Mouse (Mus musculus) c-Kit-positive CD71-positive TER-119-positive erythroid progenitor cells, embryonic 14.5 days (primary cell): ENCODE results near the gene Cyb5r4.
"Not testable (repeated sequence)": the region's sequence is repeated elsewhere in the genome, so short reads cannot be mapped to it uniquely, and the experiment has no call there.

Source experiments
- DNase-seq: peaks from one replicate; pipeline ENCODE4 v3.0.0-alpha.2; 2013; ENCODE audit warnings: low spot score

Cyb5r4 gene

DNA sequence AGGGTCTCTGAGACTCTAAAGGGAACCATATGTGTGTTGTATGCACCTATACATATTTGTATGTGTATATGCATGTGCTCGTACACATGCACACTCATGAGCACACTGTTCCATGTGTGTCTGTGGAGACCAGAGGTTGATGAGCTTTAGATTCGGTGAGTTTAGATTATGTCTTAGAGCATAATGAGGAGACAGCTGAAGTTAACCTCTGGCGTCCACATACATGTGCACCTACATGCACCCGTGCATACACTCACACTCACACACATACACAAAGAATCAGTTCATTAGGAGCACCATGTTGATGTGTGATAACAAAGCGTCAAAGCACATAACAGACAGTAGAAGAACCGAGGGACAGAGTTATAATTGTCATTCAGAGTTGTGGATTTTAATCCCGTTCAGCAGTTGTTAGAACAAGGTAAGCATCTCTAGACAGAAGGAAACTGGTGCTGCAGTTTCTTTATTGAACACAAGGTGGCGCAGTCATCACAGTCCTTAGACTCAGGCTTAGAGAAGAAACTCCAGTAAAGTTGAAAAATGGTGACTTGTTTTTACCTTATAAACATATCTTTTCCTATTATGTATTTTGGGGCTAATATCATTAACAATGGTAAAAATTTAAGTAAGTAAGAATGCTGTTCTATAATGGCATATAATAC lies 5.7 kb downstream of the Cyb5r4 start:
- peak; percentile 69 for DNase-seq

DNA sequence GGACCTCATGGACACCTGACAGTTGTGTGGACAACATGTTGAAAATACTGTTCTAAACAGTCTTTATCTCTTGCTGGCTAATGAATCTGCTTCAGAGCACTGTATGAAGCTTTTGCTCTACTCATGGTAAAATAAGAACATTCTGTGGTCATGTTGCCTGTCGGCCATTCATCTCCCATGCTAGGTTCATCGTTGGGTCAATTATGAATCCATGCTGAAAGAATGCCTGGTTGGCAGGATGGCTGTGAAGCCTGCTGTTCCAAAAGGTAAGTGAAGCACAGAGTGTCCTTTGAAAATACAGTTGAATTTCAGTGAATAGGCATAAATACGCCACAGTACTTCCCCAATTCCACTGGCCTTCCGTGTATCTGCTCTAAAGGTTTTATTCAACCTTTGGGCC lies 10.4 kb downstream of the Cyb5r4 start:
- no peak for DNase-seq

DNA sequence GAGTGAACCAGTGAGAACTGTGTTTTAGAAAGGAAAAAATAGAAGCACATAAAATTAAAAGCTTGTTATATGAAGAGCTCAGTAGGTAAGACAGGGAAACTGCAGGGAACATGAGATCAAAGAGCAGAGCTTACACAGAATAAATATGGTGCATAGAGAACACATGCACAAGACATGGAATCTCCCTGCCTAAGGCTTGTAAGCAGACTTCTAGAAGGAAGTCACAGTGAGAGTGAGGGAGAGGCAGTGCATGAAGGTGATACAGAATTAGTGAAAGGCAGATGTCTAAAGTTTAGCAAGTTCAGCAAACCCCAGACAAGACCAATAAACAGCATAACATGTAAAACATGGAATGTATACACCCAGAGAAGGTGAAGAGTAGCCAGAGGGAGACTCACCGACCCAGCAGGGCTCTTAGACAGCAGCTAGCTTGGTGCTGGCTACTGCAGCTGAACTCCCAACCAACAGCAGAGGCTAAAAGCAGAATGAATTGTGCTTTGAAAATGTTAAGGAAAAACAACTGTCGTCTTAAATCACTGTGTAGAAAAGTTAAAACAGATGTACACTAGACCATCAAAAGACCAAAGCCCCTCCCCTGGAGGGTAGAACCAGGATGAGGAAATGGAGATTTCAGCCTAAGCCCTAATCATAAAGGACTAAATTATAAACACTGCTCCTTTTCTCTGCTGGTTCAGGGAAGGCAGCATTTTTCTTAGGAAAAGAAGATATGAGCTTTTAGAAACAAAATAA lies 13.2 kb downstream of the Cyb5r4 start:
- DNase-seq = no peak

DNA sequence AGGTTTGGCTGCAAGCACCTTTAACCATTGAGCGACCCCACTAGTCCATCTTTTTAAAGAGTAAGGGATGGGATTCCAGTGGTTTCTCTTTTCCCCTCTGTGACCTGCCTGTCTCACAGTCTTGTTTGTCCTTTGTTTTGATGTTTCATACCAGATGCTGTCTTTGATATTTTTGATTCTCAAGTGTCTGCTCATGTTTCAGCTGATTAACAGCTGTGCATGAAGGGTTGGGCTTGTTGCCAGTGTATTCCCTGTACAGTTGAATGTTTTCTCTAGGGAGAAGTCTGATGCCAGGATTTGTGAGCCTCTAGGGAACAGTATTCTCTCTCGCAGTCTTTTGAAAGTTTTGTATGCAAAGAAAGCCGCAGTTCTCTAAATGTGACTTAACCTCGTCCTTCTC lies 27.6 kb downstream of the Cyb5r4 start:
- DNase-seq = no peak

DNA sequence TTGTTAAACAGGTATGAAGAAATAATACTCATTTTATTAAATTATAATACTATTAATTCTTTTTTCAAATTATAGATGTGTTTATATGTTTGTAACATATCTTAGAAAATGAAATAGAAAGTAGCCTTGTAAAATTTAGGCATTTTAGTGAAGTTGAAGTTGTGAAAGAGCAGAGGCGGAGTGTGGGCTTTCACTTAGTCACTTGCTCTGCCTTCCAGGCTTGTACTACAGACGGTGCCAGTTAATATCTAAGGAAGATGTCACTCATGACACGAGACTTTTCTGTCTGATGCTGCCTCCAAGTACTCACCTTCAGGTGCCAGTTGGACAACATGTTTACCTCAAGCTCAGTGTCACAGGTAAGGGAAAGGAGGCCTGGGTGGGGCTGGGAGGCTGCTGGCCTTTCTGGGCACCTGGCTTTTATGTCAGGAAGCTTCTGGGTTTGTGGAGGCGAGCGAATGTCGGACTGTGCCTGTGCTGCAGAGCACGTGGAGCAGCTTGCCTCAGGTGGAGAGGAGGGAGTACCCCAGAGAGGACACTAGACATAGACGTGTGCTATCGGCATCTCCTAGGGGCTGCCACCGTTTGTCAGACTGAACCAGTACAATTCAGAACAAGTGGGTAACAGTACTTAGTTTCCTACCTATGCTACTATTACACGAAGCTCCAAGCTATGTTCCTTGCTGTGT lies 33.9 kb downstream of the Cyb5r4 start:
- DNase-seq = no peak

DNA sequence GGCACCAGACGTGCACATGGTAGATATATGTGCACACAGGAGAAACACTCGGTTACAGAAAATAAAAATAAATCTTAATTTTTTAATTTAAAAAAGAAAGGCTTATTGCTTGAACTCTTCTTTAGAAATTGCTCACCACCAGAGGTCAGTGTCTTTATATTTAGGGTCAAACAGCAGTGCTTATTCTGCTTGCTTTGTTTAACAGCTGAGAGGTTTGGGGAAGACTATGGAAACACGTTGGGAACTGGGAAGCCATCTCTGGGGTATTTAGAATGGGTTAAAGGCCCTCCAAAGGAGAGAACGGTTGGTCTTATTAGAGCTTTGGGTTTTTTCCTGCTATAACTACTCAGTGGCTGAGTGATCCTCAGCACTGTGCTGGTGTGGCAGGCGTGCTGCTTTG lies 40.5 kb downstream of the Cyb5r4 start:
- no peak for DNase-seq

DNA sequence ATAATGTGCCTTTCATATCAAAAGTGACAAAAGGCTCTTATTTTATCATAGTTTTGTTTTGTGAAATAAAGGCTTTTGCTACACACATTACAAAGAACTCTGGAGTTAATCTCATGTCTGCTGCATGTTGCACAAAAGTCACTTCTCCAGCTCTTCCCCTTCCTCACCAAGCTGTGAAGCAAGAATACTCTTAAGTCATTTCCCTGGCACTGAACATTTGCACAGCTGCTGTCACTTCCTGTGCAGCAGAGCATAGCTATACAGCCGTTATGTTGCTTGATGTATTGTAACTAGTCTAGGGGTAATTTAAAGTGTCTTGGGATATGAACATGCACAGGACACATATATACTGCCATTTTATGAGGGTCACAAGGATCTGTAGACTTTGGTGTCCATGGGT lies 46.3 kb downstream of the Cyb5r4 start:
- DNase-seq = no peak

DNA sequence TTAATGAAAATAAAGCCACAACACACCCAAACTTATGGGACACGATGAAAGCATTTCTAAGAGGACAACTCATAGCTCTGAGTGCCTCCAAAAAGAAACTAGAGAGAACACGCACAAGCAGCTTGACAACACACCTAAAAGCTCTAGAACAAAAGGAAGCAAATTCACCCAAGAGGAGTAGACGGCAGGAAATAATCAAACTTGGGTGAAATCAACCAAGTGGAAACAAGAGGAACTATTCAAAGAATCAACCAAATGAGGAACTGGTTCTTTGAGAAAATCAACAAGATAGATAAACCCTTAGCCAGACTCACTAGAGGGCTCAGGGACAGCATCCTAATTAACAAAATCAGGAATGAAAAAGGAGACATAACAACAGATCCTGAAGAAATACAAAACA lies 49.8 kb downstream of the Cyb5r4 start:
- not testable (repeated sequence) for DNase-seq

DNA sequence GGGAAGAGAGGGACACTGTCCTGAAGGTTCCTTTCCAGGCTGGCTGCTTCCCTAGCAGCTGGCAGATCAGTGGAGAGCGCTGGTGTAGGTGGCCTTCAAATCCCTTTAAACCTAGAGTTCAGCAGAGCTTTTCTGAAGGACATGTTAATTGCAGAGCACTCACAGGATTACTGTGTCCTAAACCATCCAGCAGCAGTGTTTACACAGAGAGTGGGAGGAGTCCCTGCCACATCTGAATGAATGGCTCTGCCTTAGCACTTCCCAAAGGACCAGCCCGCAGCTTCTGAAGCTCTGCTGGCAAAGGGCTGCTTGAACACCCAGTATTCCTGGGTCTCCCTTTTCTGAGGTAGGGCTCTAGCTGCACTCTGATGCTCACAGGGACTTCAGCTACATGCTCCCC lies 56.1 kb downstream of the Cyb5r4 start:
- DNase-seq = no peak

DNA sequence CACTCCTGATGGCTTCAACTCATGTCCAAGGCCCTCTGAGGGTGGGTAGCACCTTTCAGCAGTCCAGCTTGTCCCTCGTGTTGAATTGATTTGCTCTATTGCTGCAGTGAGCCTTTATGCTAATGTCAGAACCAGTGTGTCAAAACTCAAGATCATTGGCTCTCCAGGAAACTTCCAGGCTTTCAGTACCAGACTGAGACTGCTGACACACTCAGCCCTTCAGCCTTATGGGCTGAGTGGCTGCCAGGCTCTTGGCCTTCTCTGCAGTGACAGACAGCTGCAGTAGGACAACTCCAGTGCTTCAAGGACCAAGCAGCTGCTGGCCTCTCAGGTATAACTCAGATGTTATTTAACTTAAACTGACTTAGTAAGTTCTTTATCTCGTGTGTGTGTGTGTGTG lies 57.7 kb downstream of the Cyb5r4 start:
- no peak for DNase-seq

DNA sequence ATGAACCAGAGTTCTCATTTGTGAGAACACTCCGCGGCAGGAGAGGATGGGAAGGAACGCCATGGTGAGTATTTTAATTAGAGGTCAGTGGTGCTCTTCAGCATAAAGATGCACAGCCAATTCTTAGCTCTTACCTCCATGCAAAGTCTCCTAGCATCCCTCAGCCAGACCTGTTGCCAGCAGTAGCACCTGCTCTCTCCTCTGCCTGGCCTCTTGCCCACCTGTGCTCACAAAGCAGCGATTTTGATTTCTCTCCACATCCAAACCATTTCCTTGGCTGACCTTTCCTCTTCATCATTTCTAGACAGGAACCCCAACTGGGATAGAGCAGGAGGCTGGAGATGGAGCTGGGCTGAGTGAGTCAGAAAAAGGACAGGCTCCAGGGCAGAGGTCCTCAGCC lies 65.2 kb downstream of the Cyb5r4 start:
- no peak for DNase-seq

DNA sequence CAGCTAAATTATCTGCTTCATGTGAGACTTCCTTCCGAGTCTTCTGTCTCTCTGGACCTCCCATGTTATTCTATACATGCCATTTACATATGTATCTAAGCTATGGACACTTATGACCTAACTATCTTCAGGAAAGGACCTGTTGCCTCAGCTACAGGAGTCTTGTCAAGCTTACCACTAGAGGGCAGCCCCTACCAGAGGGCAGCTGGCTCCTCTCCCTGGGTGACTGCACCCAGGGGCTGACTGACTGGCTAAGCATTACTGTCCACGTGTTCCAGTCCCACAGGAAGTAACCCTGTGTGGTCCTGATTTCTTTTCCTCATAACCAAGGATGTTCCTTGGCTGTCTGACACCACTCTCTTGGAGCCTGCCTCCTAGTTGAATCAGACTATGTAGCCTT lies 76.2 kb downstream of the Cyb5r4 start:
- no peak for DNase-seq

DNA sequence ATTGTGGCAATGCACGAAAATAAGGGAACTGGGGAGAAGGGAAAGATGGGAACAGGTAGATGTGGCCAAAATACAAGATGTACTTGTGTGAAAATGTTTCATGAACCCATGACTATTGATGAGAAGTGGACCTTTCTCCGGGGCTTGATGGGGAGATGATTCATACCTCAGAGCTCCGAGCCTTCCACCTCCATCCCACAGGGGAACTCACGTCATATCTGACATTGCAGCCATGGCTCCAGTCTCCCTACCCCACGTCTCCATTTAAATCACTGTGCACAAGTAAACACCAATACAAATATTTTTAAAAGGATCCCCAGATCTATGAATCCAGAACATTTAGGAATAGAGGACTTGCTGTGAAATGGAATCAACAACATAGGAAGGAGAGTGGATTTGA lies 93.2 kb downstream of the Cyb5r4 start:
- DNase-seq = no peak

DNA sequence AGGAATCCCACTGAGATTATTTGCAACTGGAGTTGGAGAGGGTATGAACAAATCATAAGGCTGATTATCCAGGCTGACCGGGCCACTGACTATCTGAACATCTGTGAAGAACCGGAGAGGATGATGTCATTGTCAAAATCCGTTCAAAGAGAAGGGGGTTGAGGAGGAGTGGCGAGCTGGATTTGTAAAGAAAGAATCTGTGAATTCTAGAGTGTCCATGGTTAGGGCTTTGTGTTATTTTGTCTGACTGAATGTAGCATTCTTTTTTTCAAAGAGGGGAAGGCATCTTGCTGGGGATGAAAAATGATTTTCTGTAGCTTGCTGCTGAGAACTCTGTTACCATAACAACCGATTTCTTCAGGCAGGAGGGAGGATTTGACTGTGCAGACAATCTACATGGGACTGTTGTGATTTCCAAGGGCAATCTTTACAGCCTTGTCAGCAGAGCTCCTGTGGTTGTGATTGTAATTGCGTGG lies 93.7 kb downstream of the Cyb5r4 start:
- DNase-seq = no peak

DNA sequence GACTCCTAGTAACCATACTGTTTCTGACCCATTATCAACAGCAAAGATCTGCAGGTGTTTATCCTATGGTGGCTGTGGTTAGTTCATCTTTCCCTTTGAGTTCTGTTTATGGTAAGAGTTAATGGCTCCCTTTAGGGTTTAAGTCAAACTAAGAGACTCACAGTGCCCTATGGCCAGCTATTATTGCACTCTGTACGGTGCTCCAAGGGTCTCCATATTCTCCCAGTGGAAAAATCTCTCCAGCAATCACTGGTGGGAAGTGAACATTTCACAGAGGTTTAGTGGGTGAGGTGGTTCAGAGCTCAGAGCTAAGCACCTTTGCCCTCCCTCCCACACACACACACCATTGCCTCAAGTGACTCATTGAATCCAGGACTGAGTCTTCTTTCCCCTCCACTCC lies 94.2 kb downstream of the Cyb5r4 start:
- no peak for DNase-seq

DNA sequence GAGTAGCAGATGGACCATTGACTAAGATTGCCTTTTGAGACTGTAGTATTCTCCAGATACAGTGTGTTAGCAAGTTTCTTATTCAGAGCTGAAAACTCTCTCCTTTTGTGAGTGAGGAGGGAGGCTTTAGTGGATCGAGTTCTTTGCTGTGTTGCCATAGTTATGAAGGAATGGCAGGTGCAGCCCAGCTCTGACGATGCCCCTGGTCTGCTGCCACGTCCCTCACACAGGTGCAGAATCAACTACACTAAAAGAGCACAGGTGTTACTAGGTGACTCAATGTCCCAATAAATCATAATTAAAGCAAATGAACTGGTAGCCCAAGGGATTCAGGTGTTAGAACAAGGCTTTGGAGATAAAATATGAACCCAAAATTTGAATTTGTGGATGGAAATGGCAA lies 97.2 kb downstream of the Cyb5r4 start:
- no peak for DNase-seq

DNA sequence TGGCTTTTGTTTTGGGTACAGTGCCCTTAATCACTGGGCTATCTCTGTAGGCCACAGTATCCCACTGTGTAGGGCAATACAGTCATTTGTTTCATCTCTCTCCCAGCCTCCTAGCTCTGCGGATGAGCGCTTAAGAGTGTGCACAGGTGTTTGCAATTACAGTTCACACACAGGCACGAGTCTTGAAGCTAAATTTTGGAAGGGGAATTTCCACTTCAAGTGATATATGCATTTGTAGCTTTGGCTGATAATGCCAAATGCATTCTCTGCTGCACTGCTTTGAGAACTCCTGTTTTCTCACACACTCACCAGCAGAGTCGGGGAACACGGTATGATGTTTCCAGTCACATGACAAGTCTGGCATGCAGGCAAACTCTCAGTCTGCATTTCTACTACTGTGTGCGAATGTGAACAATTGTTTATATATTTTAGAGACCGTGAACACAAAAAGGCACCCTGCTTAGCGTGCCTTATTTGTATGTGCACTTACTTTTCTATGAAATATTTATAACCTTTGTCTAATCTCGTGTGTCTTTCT lies 100.2 kb downstream of the Cyb5r4 start:
- no peak for DNase-seq

DNA sequence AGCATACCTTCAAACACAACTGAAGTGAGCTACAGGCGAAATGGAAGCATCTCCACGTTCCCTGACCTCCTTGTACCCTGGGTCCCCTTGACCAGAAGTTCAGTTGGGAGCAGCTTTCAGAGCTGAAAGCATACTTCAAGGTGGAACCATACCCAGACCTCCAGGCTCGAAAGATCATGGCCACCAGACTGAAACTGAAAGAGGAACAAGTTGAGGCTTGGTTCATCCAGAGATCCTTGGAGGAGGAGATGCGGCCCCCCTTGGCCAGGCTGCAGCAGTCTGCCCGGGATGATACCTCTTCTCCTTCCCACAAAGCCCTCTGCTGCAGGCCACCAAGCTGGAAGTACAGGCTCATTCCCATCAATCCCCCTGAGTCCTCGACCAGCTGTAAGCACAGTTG lies 105.2 kb downstream of the Cyb5r4 start:
- not testable (repeated sequence) for DNase-seq
